Mouse (Mus musculus): ENCODE results near the gene Akr1a1. TPM values are rescaled to one million over a fixed set of nuclear protein-coding genes. Genes with fewer than 3 reads are reported as not detected.

Gene Akr1a1
- polyA plus RNA-seq, 1 experiment from 2014 or later, result 934 TPM

Other genes with a start within 250 kb of the Akr1a1 start
- 6.4 and 7.5 TPM in 2 replicates for gene Mast2, start 187.5 kb downstream of the Akr1a1 start, polyA plus RNA-seq (2015; fragmentation: Nextera tagmentation; extraction: Ambion mirVana)
- 15.6 and 16.5 TPM in 2 replicates for gene Ipp, start 144.1 kb downstream of the Akr1a1 start, polyA plus RNA-seq (2015; fragmentation: Nextera tagmentation; extraction: Ambion mirVana)
- gene Tmem69, start 95.7 kb downstream of the Akr1a1 start, polyA plus RNA-seq (2015; fragmentation: Nextera tagmentation; extraction: Ambion mirVana), result 27.4 and 27.5 TPM in 2 replicates
- gene Gpbp1l1, start 94.0 kb downstream of the Akr1a1 start, polyA plus RNA-seq (2015; fragmentation: Nextera tagmentation; extraction: Ambion mirVana), result 29.7 and 31.3 TPM in 2 replicates
- 6.1 and 6.4 TPM in 2 replicates for gene Ccdc17, start 55.0 kb downstream of the Akr1a1 start, polyA plus RNA-seq (2015; fragmentation: Nextera tagmentation; extraction: Ambion mirVana)
- gene Nasp, start 23.7 kb downstream of the Akr1a1 start, polyA plus RNA-seq (2015; fragmentation: Nextera tagmentation; extraction: Ambion mirVana), result 74.0 and 89.8 TPM in 2 replicates
- 1,384 and 1,485 TPM in 2 replicates for gene Prdx1, start 33.9 kb upstream of the Akr1a1 start, polyA plus RNA-seq (2015; fragmentation: Nextera tagmentation; extraction: Ambion mirVana)
- 20.7 and 22.7 TPM in 2 replicates for gene Mmachc, start 56.7 kb upstream of the Akr1a1 start, polyA plus RNA-seq (2015; fragmentation: Nextera tagmentation; extraction: Ambion mirVana)
- gene Ccdc163, start 56.8 kb upstream of the Akr1a1 start, polyA plus RNA-seq (2015; fragmentation: Nextera tagmentation; extraction: Ambion mirVana), result 21.3 and 22.6 TPM in 2 replicates
- 10.4 and 11.6 TPM in 2 replicates for gene Tesk2, start 69.3 kb upstream of the Akr1a1 start, polyA plus RNA-seq (2015; fragmentation: Nextera tagmentation; extraction: Ambion mirVana)
- gene Toe1, start 156.0 kb upstream of the Akr1a1 start, polyA plus RNA-seq (2015; fragmentation: Nextera tagmentation; extraction: Ambion mirVana), result 29.7 and 31.0 TPM in 2 replicates
- gene Mutyh, start 156.0 kb upstream of the Akr1a1 start, polyA plus RNA-seq (2015; fragmentation: Nextera tagmentation; extraction: Ambion mirVana), result 9.1 and 9.5 TPM in 2 replicates
- 1.5 and 1.9 TPM in 2 replicates for gene Hpdl, start 170.0 kb upstream of the Akr1a1 start, polyA plus RNA-seq (2015; fragmentation: Nextera tagmentation; extraction: Ambion mirVana)
- gene Zswim5, start 225.7 kb upstream of the Akr1a1 start, polyA plus RNA-seq (2015; fragmentation: Nextera tagmentation; extraction: Ambion mirVana), result 1.2 and 1.4 TPM in 2 replicates

Data from intestine, embryonic 16.5 days (tissue).